Mouse (Mus musculus): ENCODE measurements around the gene Magea2. TPM values are rescaled to one million over a fixed set of nuclear protein-coding genes. Genes with fewer than 3 reads are reported as not detected.
"Not testable (repeated sequence)": the region's sequence is repeated elsewhere in the genome, so short reads cannot be mapped to it uniquely, and the experiment has no call there.

The Magea2 gene
- not detected in 2 replicates for polyA plus RNA-seq (2015; fragmentation: Nextera tagmentation; extraction: Ambion mirVana)

DNA sequence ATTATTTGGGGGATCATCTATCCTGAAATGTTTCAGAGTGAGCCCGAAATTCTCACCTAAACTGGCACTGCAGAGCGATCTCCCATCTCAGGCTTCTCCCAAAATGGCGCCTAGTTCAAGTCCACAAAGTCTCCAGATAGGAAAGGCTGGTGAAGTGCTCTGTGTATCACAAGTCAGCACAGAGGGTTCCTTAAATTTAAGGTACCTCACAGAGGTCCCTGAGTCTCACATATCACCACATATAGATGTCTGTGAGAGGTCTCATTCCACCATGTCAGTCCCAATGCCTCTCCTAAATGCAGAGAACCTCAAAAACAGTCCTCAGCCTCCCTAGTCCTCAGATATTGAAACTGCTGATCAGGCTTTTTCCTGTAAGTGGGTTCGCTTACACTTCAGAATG, at the start of gene Magea2:
Magea2 (minus strand) TSS at position 101 of the 400 bp plus-strand sequence.
- H3K4me2 ChIP-seq (replicated peaks; ENCODE audit: low read depth, low read length); H3K27me3 ChIP-seq (replicated peaks; ENCODE audit: insufficient read depth, low read length); H3K4me1 ChIP-seq (ENCODE audit: insufficient read depth, low read depth, low read length); H3K9ac ChIP-seq (replicated peaks; ENCODE audit: low read depth); DNase-seq (ENCODE audit: low spot score); H3K27ac ChIP-seq (ENCODE audit: low read length); ATAC-seq; H3K4me3 ChIP-seq (ENCODE audit: low read depth, low read length); H3K9me3 ChIP-seq (ENCODE audit: low read length); H3K36me3 ChIP-seq (ENCODE audit: insufficient read depth, low read length): not testable (repeated sequence)
- 81% methylated on average over 2 of the region's 4 CpGs for WGBS

DNA sequence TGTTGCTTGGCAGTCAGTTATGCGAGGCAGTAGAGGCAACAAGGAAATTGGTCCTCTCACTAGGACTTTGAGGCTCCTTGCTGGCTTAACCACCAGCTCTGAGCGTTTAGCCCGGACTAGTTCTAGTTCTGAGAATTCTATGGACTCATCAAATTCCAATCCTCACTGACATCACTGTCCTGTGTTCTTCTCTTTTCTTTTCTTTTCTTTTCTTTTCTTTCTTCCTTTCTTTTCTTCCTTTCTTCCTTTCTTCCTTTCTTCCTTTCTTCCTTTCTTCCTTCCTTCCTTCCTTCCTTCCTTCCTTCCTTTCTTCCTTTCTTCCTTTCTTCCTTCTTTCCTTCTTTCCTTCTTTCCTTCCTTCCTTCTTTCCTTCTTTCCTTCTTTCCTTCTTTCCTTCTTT, 34.8 kb upstream of the Magea2 start, which contains the start of gene Cldn34b2:
Cldn34b2 (minus strand) TSS at position 101 of the 400 bp plus-strand sequence.
- H3K36me3 ChIP-seq (ENCODE audit: insufficient read depth, low read length); DNase-seq (ENCODE audit: low spot score); H3K9me3 ChIP-seq (ENCODE audit: low read length); ATAC-seq; H3K9ac ChIP-seq (replicated peaks; ENCODE audit: low read depth); H3K4me2 ChIP-seq (replicated peaks; ENCODE audit: low read depth, low read length); H3K27ac ChIP-seq (ENCODE audit: low read length); H3K27me3 ChIP-seq (replicated peaks; ENCODE audit: insufficient read depth, low read length); H3K4me3 ChIP-seq (ENCODE audit: low read depth, low read length); H3K4me1 ChIP-seq (ENCODE audit: insufficient read depth, low read depth, low read length): not testable (repeated sequence)
- 77% methylated on average over 3 of the region's 3 CpGs for whole genome bisulfite sequencing

DNA sequence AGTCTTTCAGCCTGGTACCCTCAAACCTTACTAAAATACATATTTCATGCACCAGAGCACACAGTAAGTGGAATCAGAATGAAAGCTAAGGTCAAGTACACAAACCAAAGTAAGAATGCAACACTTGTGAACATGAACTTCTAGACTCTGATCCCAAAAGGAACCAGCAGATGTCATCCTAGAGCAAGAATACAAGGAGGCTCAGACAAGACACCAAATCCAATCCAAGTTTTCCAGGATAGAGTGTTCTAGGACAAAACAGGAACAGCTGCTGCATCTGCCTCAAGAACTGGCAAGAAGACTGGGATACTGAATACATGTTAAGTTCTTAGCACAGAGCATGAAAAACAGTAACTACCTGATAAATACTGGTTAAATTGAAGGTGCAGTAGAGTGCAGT, 4.6 kb upstream of the Magea2 start:
- H3K4me1 ChIP-seq (ENCODE audit: insufficient read depth, low read depth, low read length) = no peaks in the 10 kb centered on the region
- no peaks in the 10 kb centered on the region for H3K9me3 ChIP-seq (ENCODE audit: low read length)
- no peak for ATAC-seq
- peak; percentile 12 for DNase-seq (ENCODE audit: low spot score)
- no peak for TF ChIP-seq EP300 (IDR thresholded peaks at IDR 0.05)
- peak; percentile 54 for TF ChIP-seq CTCF (IDR thresholded peaks at IDR 0.05)
- H3K36me3 ChIP-seq (ENCODE audit: insufficient read depth, low read length) = no peaks in the 10 kb centered on the region
- H3K4me3 ChIP-seq (ENCODE audit: low read depth, low read length) = no peak overlapping the region
- no peak overlapping the region for H3K9ac ChIP-seq (replicated peaks; ENCODE audit: low read depth)
- no peaks in the 10 kb centered on the region for H3K27me3 ChIP-seq (replicated peaks; ENCODE audit: insufficient read depth, low read length)
- H3K4me2 ChIP-seq (replicated peaks; ENCODE audit: low read depth, low read length) = no peak overlapping the region
- no peak overlapping the region for H3K27ac ChIP-seq (ENCODE audit: low read length)

DNA sequence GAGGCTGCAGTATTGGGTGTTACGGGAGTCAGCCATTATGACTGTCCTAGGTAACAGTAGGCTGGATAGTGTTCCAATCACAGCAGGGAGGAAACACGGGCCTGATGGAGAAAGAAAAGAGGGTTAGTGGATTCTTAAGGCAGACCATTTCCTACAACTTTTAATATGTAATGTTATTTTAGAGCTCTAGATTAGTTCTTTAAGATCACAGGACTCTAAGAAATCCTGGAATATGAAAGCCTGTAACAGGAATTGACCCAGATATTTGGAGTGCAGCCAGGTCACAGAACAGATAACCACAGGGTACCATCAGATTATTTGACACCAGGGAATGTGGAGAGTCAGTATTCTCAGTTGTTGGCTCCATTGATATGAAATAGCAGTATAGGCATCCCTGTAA, 3.8 kb downstream of the Magea2 start, which contains the start of gene Magea1:
Magea1 (minus strand) TSS at position 101 of the 400 bp plus-strand sequence.
- not testable (repeated sequence) for H3K9ac ChIP-seq (replicated peaks; ENCODE audit: low read depth); H3K9me3 ChIP-seq (ENCODE audit: low read length); H3K27ac ChIP-seq (ENCODE audit: low read length); DNase-seq (ENCODE audit: low spot score); H3K4me3 ChIP-seq (ENCODE audit: low read depth, low read length); ATAC-seq; H3K36me3 ChIP-seq (ENCODE audit: insufficient read depth, low read length); H3K4me1 ChIP-seq (ENCODE audit: insufficient read depth, low read depth, low read length); H3K27me3 ChIP-seq (replicated peaks; ENCODE audit: insufficient read depth, low read length); H3K4me2 ChIP-seq (replicated peaks; ENCODE audit: low read depth, low read length)
- no CpG with 5 or more reads among the region's 2 CpGs for WGBS

DNA sequence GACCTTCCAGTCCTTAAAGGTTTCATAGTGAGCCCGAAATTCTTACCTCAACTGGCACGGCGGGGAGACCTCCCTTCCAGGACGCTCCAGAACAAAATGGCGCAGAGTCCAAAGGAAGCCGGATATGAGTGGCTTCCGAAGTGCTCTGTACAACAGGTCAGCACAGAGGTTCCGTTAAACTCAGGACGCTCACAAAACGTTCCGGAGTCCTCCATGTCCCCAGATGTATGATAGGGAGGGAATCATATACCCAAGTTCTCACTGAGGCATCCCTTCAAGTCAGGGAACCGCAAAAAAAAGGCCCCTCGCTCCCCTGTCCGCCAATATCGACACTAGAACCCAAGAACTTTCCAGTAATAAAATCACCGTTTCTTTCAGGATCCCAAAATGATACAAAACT, 30.4 kb downstream of the Magea2 start, which contains the start of gene Magea5:
Magea5 (minus strand) TSS at position 101 of the 400 bp plus-strand sequence.
- not testable (repeated sequence) for H3K27me3 ChIP-seq (replicated peaks; ENCODE audit: insufficient read depth, low read length); H3K4me1 ChIP-seq (ENCODE audit: insufficient read depth, low read depth, low read length); H3K4me3 ChIP-seq (ENCODE audit: low read depth, low read length); H3K9ac ChIP-seq (replicated peaks; ENCODE audit: low read depth); H3K36me3 ChIP-seq (ENCODE audit: insufficient read depth, low read length); H3K27ac ChIP-seq (ENCODE audit: low read length); DNase-seq (ENCODE audit: low spot score); ATAC-seq; H3K4me2 ChIP-seq (replicated peaks; ENCODE audit: low read depth, low read length); H3K9me3 ChIP-seq (ENCODE audit: low read length)
- WGBS = 83% methylated on average over 11 of the region's 16 CpGs

DNA sequence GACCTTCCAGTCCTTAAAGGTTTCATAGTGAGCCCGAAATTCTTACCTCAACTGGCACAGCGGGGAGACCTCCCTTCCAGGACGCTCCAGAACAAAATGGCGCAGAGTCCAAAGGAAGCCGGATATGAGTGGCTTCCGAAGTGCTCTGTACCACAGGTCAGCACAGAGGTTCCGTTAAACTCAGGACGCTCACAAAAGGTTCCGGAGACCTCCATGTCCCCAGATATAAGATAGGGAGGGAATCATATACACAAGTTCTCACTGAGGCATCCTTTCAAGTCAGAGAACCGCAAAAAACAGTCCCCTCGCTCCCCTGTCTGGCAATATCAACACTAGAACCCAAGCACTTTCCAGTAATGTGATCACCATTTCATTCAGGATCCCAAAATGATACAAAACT, 97.7 kb downstream of the Magea2 start, which contains the start of gene Magea8:
Magea8 (minus strand) TSS at position 101 of the 400 bp plus-strand sequence.
- DNase-seq (ENCODE audit: low spot score); H3K36me3 ChIP-seq (ENCODE audit: insufficient read depth, low read length); H3K4me1 ChIP-seq (ENCODE audit: insufficient read depth, low read depth, low read length); H3K4me2 ChIP-seq (replicated peaks; ENCODE audit: low read depth, low read length); H3K9ac ChIP-seq (replicated peaks; ENCODE audit: low read depth); ATAC-seq; H3K4me3 ChIP-seq (ENCODE audit: low read depth, low read length); H3K27me3 ChIP-seq (replicated peaks; ENCODE audit: insufficient read depth, low read length); H3K27ac ChIP-seq (ENCODE audit: low read length); H3K9me3 ChIP-seq (ENCODE audit: low read length): not testable (repeated sequence)
- 88% methylated on average over 11 of the region's 11 CpGs for WGBS

Other genes starting within 250 kb of the Magea2 start
- not detected in 2 replicates for gene Cldn34b1, start 203.4 kb downstream of the Magea2 start, polyA plus RNA-seq (2015; fragmentation: Nextera tagmentation; extraction: Ambion mirVana)
- gene Magea6, start 157.7 kb downstream of the Magea2 start, polyA plus RNA-seq (2015; fragmentation: Nextera tagmentation; extraction: Ambion mirVana) = not detected in 2 replicates
- not detected in 2 replicates for gene Magea3, start 144.2 kb downstream of the Magea2 start, polyA plus RNA-seq (2015; fragmentation: Nextera tagmentation; extraction: Ambion mirVana)
- gene Magea8, start 97.8 kb downstream of the Magea2 start, polyA plus RNA-seq (2015; fragmentation: Nextera tagmentation; extraction: Ambion mirVana) = not detected in 2 replicates
- not detected in 2 replicates for gene Magea5, start 30.5 kb downstream of the Magea2 start, polyA plus RNA-seq (2015; fragmentation: Nextera tagmentation; extraction: Ambion mirVana)
- gene Magea1, start 3.9 kb downstream of the Magea2 start, polyA plus RNA-seq (2015; fragmentation: Nextera tagmentation; extraction: Ambion mirVana) = not detected in 2 replicates
- gene Cldn34b2, start 34.7 kb upstream of the Magea2 start, polyA plus RNA-seq (2015; fragmentation: Nextera tagmentation; extraction: Ambion mirVana) = not detected in 2 replicates
- 420 and 480 TPM in 2 replicates for gene Sat1, start 122.8 kb upstream of the Magea2 start, polyA plus RNA-seq (2015; fragmentation: Nextera tagmentation; extraction: Ambion mirVana)
- 73.3 and 75.0 TPM in 2 replicates for gene Acot9, start 168.8 kb upstream of the Magea2 start, polyA plus RNA-seq (2015; fragmentation: Nextera tagmentation; extraction: Ambion mirVana)
- gene Prdx4, start 247.1 kb upstream of the Magea2 start, polyA plus RNA-seq (2015; fragmentation: Nextera tagmentation; extraction: Ambion mirVana) = 154 and 175 TPM in 2 replicates